Mouse (Mus musculus): ENCODE measurements at regions not wholly inside any gene's neighbourhood (a gene's known extent, or its start where the extent isn't known, plus 50 kb on each side); places are given as distances from the start of the nearest gene placed in this dataset.

GRCm38 (mm10) chr5:97641646-97642045 lies 184.8 kb upstream of the Gk2 start:
- no peak for TF ChIP-seq CTCF (IDR thresholded peaks at IDR 0.05; ENCODE audit: low read depth)
- TF ChIP-seq EP300 (IDR thresholded peaks at IDR 0.05; ENCODE audit: low read depth) = no peak

Data from liver, embryonic 14.5 days (tissue).